Mouse (Mus musculus) forebrain, postnatal 0 days (tissue): ENCODE measurements around the gene Srsf5. TPM values are rescaled to one million over a fixed set of nuclear protein-coding genes. Genes with fewer than 3 reads are reported as not detected.
A peak's percentile ranks its signal among the peaks of the same experiment; 100 is the strongest.

Experiments
- ATAC-seq: fragments of 200-750 bp; cut with Nextera tagmentation; 2 replicates; pipeline ENCODE4 v1.8.0; 2017; ENCODE audit warnings: mild to moderate bottlenecking, moderate library complexity
- DNase-seq: peaks from one replicate; pipeline ENCODE4 v3.0.0-alpha.2; 2015
- H3K27ac ChIP-seq: fragments of 300-500 bp; sonication (generic); 2 replicates; pipeline ENCODE4 v1.5.1; 2014; ENCODE audit warnings: low read depth, mild to moderate bottlenecking, antibody characterized with exemption, low read length, moderate library complexity, mixed read lengths
- H3K27me3 ChIP-seq: fragments of 300-500 bp; sonication (generic); 2 replicates; pipeline ENCODE4 v1.6.1; 2014; ENCODE audit warnings: mild to moderate bottlenecking, low read length, mixed read lengths; ENCODE audit not compliant: insufficient read depth
- H3K36me3 ChIP-seq: fragments of 300-500 bp; sonication (generic); 2 replicates; pipeline ENCODE4 v1.6.1; 2014; ENCODE audit warnings: mild to moderate bottlenecking, moderate library complexity; ENCODE audit not compliant: insufficient read depth
- H3K4me1 ChIP-seq: fragments of 300-500 bp; sonication (generic); 2 replicates; pipeline ENCODE4 v1.6.1; 2014; ENCODE audit warnings: antibody characterized with exemption; ENCODE audit not compliant: insufficient read depth
- H3K4me2 ChIP-seq: fragments of 300-500 bp; sonication (generic); 2 replicates; pipeline ENCODE4 v1.6.1; 2014; ENCODE audit warnings: low read depth, mild to moderate bottlenecking, moderate library complexity
- H3K4me3 ChIP-seq: fragments of 300-500 bp; sonication (generic); 2 replicates; pipeline ENCODE4 v1.5.1; 2014; ENCODE audit warnings: low read depth, low read length, mixed read lengths
- H3K9ac ChIP-seq: fragments of 300-500 bp; sonication (generic); 2 replicates; pipeline ENCODE4 v1.6.1; 2014; ENCODE audit warnings: mild to moderate bottlenecking
- H3K9me3 ChIP-seq: fragments of 300-500 bp; sonication (generic); 2 replicates; pipeline ENCODE4 v1.6.1; 2016; ENCODE audit warnings: low read length
- CTCF ChIP-seq: sonication (generic); IDR thresholded peaks from 2 replicates; pipeline ENCODE4 v1.5.1; 2016; ENCODE audit warnings: antibody characterized with exemption, control low read depth, low read depth
- WGBS: fragments of 180-500 bp; shearing (Covaris S2); extraction: QIAGEN DNeasy Blood & Tissue Kit; methylation state at CpG from one replicate; pipeline ENCODE4 v1.1.7; 2014; 5-methylcytosine and 5-hydroxymethylcytosine counted together
- polyA plus RNA-seq: library from polyadenylated mRNA; unstranded; fragments of >200 nt; fragmentation: Nextera tagmentation; extraction: Ambion mirVana; gene quantifications from 2 replicates; pipeline ENCODE4 v1.2.1, GENCODE M21; 2015
- total RNA-seq: library from RNA; depleted of rRNA; stranded (reverse); fragments of >200 nt; gene quantifications from 2 replicates; pipeline ENCODE4 v1.2.3, GENCODE M21; 2014; rRNA removed

Gene Srsf5
- total and polyA plus RNA-seq, 2 experiments from 2014 or later = 488 to 529 TPM

GRCm38 (mm10) chr12:80993773-80994172 is 48.5 kb downstream of the Srsf5 start:
- 80% methylated on average over 1 of the region's 1 CpGs for WGBS
- Histone ChIP-seq H3K36me3 (no peaks in the 10 kb centered on the region), H3K27ac (no peak overlapping the region), H3K9ac (no peak overlapping the region), H3K4me1 (no peaks in the 10 kb centered on the region), H3K4me2 (no peak overlapping the region), H3K9me3 (peaks cover 4% of the 10 kb centered on the region; the same call in 1 of the 2 replicates), H3K4me3 (no peak overlapping the region), H3K27me3 (no peaks in the 10 kb centered on the region)
- ATAC-seq = no peak
- DNase-seq = no peak
- no peak for TF ChIP-seq CTCF

- Histone ChIP-seq H3K9ac (no peak overlapping the region), H3K36me3 (no peaks in the 10 kb centered on the region), H3K27me3 (no peaks in the 10 kb centered on the region; the same call in 1 of the 2 replicates), H3K9me3 (peaks cover 4% of the 10 kb centered on the region; the same call in 1 of the 2 replicates), H3K27ac (no peak overlapping the region), H3K4me3 (no peak overlapping the region), H3K4me1 (no peaks in the 10 kb centered on the region), H3K4me2 (no peak overlapping the region)
- 92% methylated on average over 4 of the region's 4 CpGs for WGBS
- no peak for ATAC-seq
- no peak for DNase-seq
- no peak for TF ChIP-seq CTCF
These were observed 50.0 kb downstream of the Srsf5 start for GRCm38 (mm10) chr12:80995326-80995725.

GRCm38 (mm10) chr12:80997652-80998051 is 52.3 kb downstream of the Srsf5 start:
- H3K4me3 ChIP-seq = no peak overlapping the region
- no peak for TF ChIP-seq CTCF
- H3K4me2 ChIP-seq = no peak overlapping the region
- ATAC-seq (no peak), DNase-seq (no peak)
- H3K27ac ChIP-seq = no peak overlapping the region
- 81% methylated on average over 4 of the region's 4 CpGs for WGBS
- no peaks in the 10 kb centered on the region for H3K4me1 ChIP-seq
- H3K27me3 ChIP-seq = no peaks in the 10 kb centered on the region; the same call in 1 of the 2 replicates
- H3K9me3 ChIP-seq = peaks cover 4% of the 10 kb centered on the region; the same call in 1 of the 2 replicates
- H3K9ac ChIP-seq = no peak overlapping the region
- no peaks in the 10 kb centered on the region for H3K36me3 ChIP-seq

GRCm38 (mm10) chr12:80998528-80999221 is 53.4 kb downstream of the Srsf5 start:
- H3K4me2 ChIP-seq = peak overlapping the region; percentile 41
- ATAC-seq = peak; percentile 61
- H3K27ac ChIP-seq = 0 out of 2 replicates have a peak overlapping the region, but pooled peaks have one; percentile 21
- WGBS = 4% methylated on average over 33 of the region's 33 CpGs
- peak overlapping the region; percentile 24 for H3K4me3 ChIP-seq
- DNase-seq = peak; percentile 35
- peak overlapping the region; percentile 28 for H3K9ac ChIP-seq
- H3K27me3 ChIP-seq = no peaks in the 10 kb centered on the region; the same call in 1 of the 2 replicates
- no peaks in the 10 kb centered on the region for H3K36me3 ChIP-seq
- no peaks in the 10 kb centered on the region for H3K4me1 ChIP-seq
- TF ChIP-seq CTCF = no peak
- H3K9me3 ChIP-seq = peaks cover 4% of the 10 kb centered on the region; the same call in 1 of the 2 replicates

Other genes with a start within 250 kb of the Srsf5 start
- 19.1 and 23.5 TPM in 2 replicates for gene Ccdc177, start 184.8 kb upstream of the Srsf5 start, total RNA-seq
- 1.6 and 2.3 TPM in 2 replicates for gene Ccdc177, start 184.8 kb upstream of the Srsf5 start, polyA plus RNA-seq
- gene Susd6, start 155.0 kb upstream of the Srsf5 start, total RNA-seq = 12.5 and 15.3 TPM in 2 replicates
- 6.8 and 8.0 TPM in 2 replicates for gene Susd6, start 155.0 kb upstream of the Srsf5 start, polyA plus RNA-seq
- not detected in 2 replicates for gene Slc10a1, start 23.2 kb downstream of the Srsf5 start, total RNA-seq
- not detected in 2 replicates for gene Slc10a1, start 23.2 kb downstream of the Srsf5 start, polyA plus RNA-seq
- 9.5 and 16.9 TPM in 2 replicates for gene Smoc1, start 81.3 kb downstream of the Srsf5 start, total RNA-seq
- gene Smoc1, start 81.3 kb downstream of the Srsf5 start, polyA plus RNA-seq = 7.9 and 12.3 TPM in 2 replicates